In genomic region chr12:12227594-12227993, GRCm38 (mm10) we compare ENCODE assay signal across 19 mouse cellular contexts. TPM values are rescaled to one million over a fixed set of nuclear protein-coding genes. Genes with fewer than 3 reads are reported as not detected.
DNase-seq lines count a peak whose midpoint lies in the region; ATAC-seq and TF ChIP-seq lines count a peak whose summit lies in the region.
"Had no signal": no experiment of that assay in that cellular context is flagged by ENCODE, and none has a peak within 500 bp of the region (broad histone marks: within the 10 kb centered on the region; RNA-seq: fewer than 3 reads in every experiment).

No protein-coding gene starts in this region.

- H3K4me2 ChIP-seq in lung, embryonic 16.5 days (ENCODE audit: low read depth, low read length) = no peak overlapping the region
- H3K4me2 ChIP-seq: forebrain, embryonic 13.5 days; heart, embryonic 13.5 days; hindbrain, embryonic 12.5 days had no signal

- ATAC-seq in lung, embryonic 16.5 days (ENCODE audit: low read depth) = peak; percentile 71
- ATAC-seq: forebrain, embryonic 13.5 days; forebrain, postnatal 0 days had no signal

- DNase-seq in layer of hippocampus, adult 2 months (ENCODE audit: low spot score in 2 of 2) = no peak
- DNase-seq in layer of hippocampus, adult 11-12 months (ENCODE audit: low spot score) = no peak
- DNase-seq in lung, postnatal 4 days = no peak
- DNase-seq in lung, postnatal 14 days = peak; percentile 25
- DNase-seq in cerebellum, adult 18-20 months = no peak
- DNase-seq in cerebellum, adult 9-10 months = no peak
- DNase-seq: adrenal gland, postnatal 10 days; cerebellum, adult 11 months; cerebellum, adult 9-11 months; cerebellum, postnatal 36 days; forebrain, postnatal 0 days; gastrocnemius, postnatal 14 days; heart, postnatal 36 days had no signal

- H3K4me1 ChIP-seq in lung, embryonic 16.5 days (replicated peaks; ENCODE audit: control insufficient read depth, insufficient read depth, low read length) = no peaks in the 10 kb centered on the region
- H3K4me1 ChIP-seq: embryonic facial prominence, embryonic 10.5 days; heart, embryonic 13.5 days; hindbrain, embryonic 12.5 days had no signal

- no peaks in the 10 kb centered on the region for H3K36me3 ChIP-seq in lung, embryonic 16.5 days (ENCODE audit: control insufficient read depth, insufficient read depth, low read length)
- H3K36me3 ChIP-seq: embryonic facial prominence, embryonic 10.5 days; heart, embryonic 13.5 days; hindbrain, embryonic 12.5 days had no signal

- H3K27me3 ChIP-seq in lung, embryonic 16.5 days (ENCODE audit: control insufficient read depth, insufficient read depth, low read depth, low read length) = no peaks in the 10 kb centered on the region
- H3K27me3 ChIP-seq: forebrain, embryonic 13.5 days; heart, embryonic 13.5 days; hindbrain, embryonic 12.5 days had no signal

- no peak for TF ChIP-seq CTCF in layer of hippocampus, adult 2 months (conservative IDR thresholded peaks at IDR 0.05)

- no peak overlapping the region for H3K9ac ChIP-seq in lung, embryonic 16.5 days (ENCODE audit: low read length)
- H3K9ac ChIP-seq: forebrain, embryonic 13.5 days; forebrain, postnatal 0 days; heart, embryonic 13.5 days; hindbrain, embryonic 12.5 days had no signal

- 65% methylated on average over 3 of the region's 3 CpGs for WGBS in lung, embryonic 16.5 days

- no peak overlapping the region for H3K4me3 ChIP-seq in layer of hippocampus, adult 2 months
- H3K4me3 ChIP-seq in lung, embryonic 16.5 days (ENCODE audit: low read length) = no peak overlapping the region
- H3K4me3 ChIP-seq: embryonic facial prominence, embryonic 10.5 days; forebrain, embryonic 13.5 days; heart, embryonic 13.5 days; hindbrain, embryonic 12.5 days had no signal

- peak overlapping the region; percentile 83; the same call in 1 of the 2 replicates for H3K27ac ChIP-seq in layer of hippocampus, adult 2 months
- H3K27ac ChIP-seq in lung, embryonic 16.5 days (ENCODE audit: low read length) = no peak overlapping the region
- H3K27ac ChIP-seq: embryonic facial prominence, embryonic 10.5 days; forebrain, embryonic 13.5 days; heart, embryonic 13.5 days; hindbrain, embryonic 12.5 days had no signal

- H3K9me3 ChIP-seq in lung, embryonic 16.5 days (ENCODE audit: control insufficient read depth, low read length) = no peaks in the 10 kb centered on the region
- H3K9me3 ChIP-seq: embryonic facial prominence, embryonic 10.5 days; forebrain, embryonic 13.5 days; heart, embryonic 13.5 days; hindbrain, embryonic 12.5 days had no signal

RNA-seq across cellular contexts. Expression of gene Fam49a, which starts 34.3 kb away (rescaled TPM):
- total RNA-seq in layer of hippocampus, adult 2 months (2021) = 100 to 1,000 TPM; 178 to 186 TPM
- polyA plus RNA-seq in lung, embryonic 16.5 days (2015; fragmentation: Nextera tagmentation; extraction: Ambion mirVana) = 16.8 TPM in 2 replicates
- polyA plus RNA-seq: C2C12 had no signal
